Mouse (Mus musculus): Measurements from ENCODE around the gene Eif4g3.

Eif4g3 gene

GRCm38 (mm10) chr4:137984746-137985145 is 8.1 kb upstream of the Eif4g3 start:
- DNase-seq (ENCODE audit: extremely low read depth, insufficient read length, low spot score), result no peak

GRCm38 (mm10) chr4:137989426-137989825 is 3.4 kb upstream of the Eif4g3 start:
- DNase-seq (ENCODE audit: extremely low read depth, insufficient read length, low spot score), result peak; percentile 42

GRCm38 (mm10) chr4:137990433-137990832 is 2.4 kb upstream of the Eif4g3 start:
- no peak for DNase-seq (ENCODE audit: extremely low read depth, insufficient read length, low spot score)

GRCm38 (mm10) chr4:137991240-137991639 is 1.6 kb upstream of the Eif4g3 start:
- DNase-seq (ENCODE audit: extremely low read depth, insufficient read length, low spot score), result no peak

GRCm38 (mm10) chr4:137993291-137993758 is 503 bp downstream of the Eif4g3 start:
- peak; percentile 80 for DNase-seq (ENCODE audit: extremely low read depth, insufficient read length, low spot score)

- peak; percentile 28 for DNase-seq (ENCODE audit: extremely low read depth, insufficient read length, low spot score)
Observed at GRCm38 (mm10) chr4:137993821-137994561, 1.2 kb downstream of the Eif4g3 start.

- no peak for DNase-seq (ENCODE audit: extremely low read depth, insufficient read length, low spot score)
Observed at GRCm38 (mm10) chr4:137994562-137995336, 1.9 kb downstream of the Eif4g3 start.

GRCm38 (mm10) chr4:137995399-137995798 is 2.6 kb downstream of the Eif4g3 start:
- DNase-seq (ENCODE audit: extremely low read depth, insufficient read length, low spot score), result no peak

GRCm38 (mm10) chr4:137998232-137998631 is 5.4 kb downstream of the Eif4g3 start:
- DNase-seq (ENCODE audit: extremely low read depth, insufficient read length, low spot score), result no peak

GRCm38 (mm10) chr4:138000682-138001081 is 7.9 kb downstream of the Eif4g3 start:
- no peak for DNase-seq (ENCODE audit: extremely low read depth, insufficient read length, low spot score)

- DNase-seq (ENCODE audit: extremely low read depth, insufficient read length, low spot score), result no peak
Observed at GRCm38 (mm10) chr4:138003909-138004610, 11.2 kb downstream of the Eif4g3 start.

GRCm38 (mm10) chr4:138005781-138006180 is 13.0 kb downstream of the Eif4g3 start:
- DNase-seq (ENCODE audit: extremely low read depth, insufficient read length, low spot score), result no peak

- no peak for DNase-seq (ENCODE audit: extremely low read depth, insufficient read length, low spot score)
Observed at GRCm38 (mm10) chr4:138006951-138007613, 14.3 kb downstream of the Eif4g3 start.

GRCm38 (mm10) chr4:138008646-138009045 is 15.8 kb downstream of the Eif4g3 start:
- no peak for DNase-seq (ENCODE audit: extremely low read depth, insufficient read length, low spot score)

GRCm38 (mm10) chr4:138009786-138010502 is 17.1 kb downstream of the Eif4g3 start:
- DNase-seq (ENCODE audit: extremely low read depth, insufficient read length, low spot score), result no peak

GRCm38 (mm10) chr4:138013723-138014479 is 21.1 kb downstream of the Eif4g3 start:
- no peak for DNase-seq (ENCODE audit: extremely low read depth, insufficient read length, low spot score)

GRCm38 (mm10) chr4:138015966-138016365 is 23.1 kb downstream of the Eif4g3 start:
- DNase-seq (ENCODE audit: extremely low read depth, insufficient read length, low spot score), result no peak

- DNase-seq (ENCODE audit: extremely low read depth, insufficient read length, low spot score), result no peak
Observed at GRCm38 (mm10) chr4:138017085-138017637, 24.3 kb downstream of the Eif4g3 start.

GRCm38 (mm10) chr4:138018011-138018410 is 25.2 kb downstream of the Eif4g3 start:
- DNase-seq (ENCODE audit: extremely low read depth, insufficient read length, low spot score), result no peak
